Mouse (Mus musculus): Measurements from ENCODE around the gene Spi1. TPM values are rescaled to one million over a fixed set of nuclear protein-coding genes. Genes with fewer than 3 reads are reported as not detected.

Spi1 gene
- polyA plus RNA-seq, 2 experiments, result 15.6 to 20.5 TPM

DNA sequence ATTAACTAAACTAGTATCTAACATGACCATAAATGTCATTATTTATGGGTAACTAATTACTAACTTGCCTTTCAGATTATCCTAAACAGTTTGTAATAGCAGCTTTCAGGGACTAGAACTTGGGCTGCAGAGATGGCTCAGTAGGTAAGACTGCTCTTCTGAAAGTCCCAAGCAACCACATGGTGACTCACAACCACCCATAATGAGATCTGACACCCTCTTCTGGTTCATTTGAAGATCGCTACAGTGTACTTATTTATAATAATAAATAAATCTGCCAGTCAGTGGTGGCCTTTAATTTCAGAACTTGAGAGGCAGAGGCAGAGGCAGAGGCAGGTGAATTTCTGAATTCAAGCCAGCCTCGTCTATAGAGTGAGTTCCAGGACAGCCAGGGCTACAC lies 29.4 kb upstream of the Spi1 start:
- no peaks in the 10 kb centered on the region for H3K9me3 ChIP-seq (ENCODE audit: control insufficient read depth, low read length)
- H3K27me3 ChIP-seq (ENCODE audit: control insufficient read depth, insufficient read depth, low read length), result no peaks in the 10 kb centered on the region
- peaks cover 26% of the 10 kb centered on the region for H3K36me3 ChIP-seq (replicated peaks; ENCODE audit: control insufficient read depth, insufficient read depth, low read depth)
- no peak overlapping the region for H3K27ac ChIP-seq
- ATAC-seq (ENCODE audit: insufficient read depth) (no peak), DNase-seq (ENCODE audit: low read depth in 3 of 3, low spot score in 3 of 3) (no peak)
- H3K4me2 ChIP-seq (ENCODE audit: low read depth), result peak overlapping the region; percentile 74
- 32% methylated on average over 2 of the region's 2 CpGs for WGBS (ENCODE audit: insufficient replicate concordance)
- H3K9ac ChIP-seq (replicated peaks), result no peak overlapping the region
- H3K4me1 ChIP-seq (replicated peaks; ENCODE audit: control insufficient read depth in 2 of 2, insufficient read depth in 2 of 2, low read length in 1 of 2), result peaks cover 6 to 18% of the 10 kb centered on the region in 2 experiments
- H3K4me3 ChIP-seq (ENCODE audit: insufficient read depth in 1 of 2, low read depth in 2 of 2, low read length in 2 of 2), result peak overlapping the region in 1 of 2 experiments; percentile 81; a peak in 1 of 4 replicates
- TF ChIP-seq CTCF (IDR thresholded peaks at IDR 0.05; ENCODE audit: low read depth) (no peak; the same call in 1 of the 2 replicates), EP300 (IDR thresholded peaks at IDR 0.05; ENCODE audit: low read depth) (no peak)

DNA sequence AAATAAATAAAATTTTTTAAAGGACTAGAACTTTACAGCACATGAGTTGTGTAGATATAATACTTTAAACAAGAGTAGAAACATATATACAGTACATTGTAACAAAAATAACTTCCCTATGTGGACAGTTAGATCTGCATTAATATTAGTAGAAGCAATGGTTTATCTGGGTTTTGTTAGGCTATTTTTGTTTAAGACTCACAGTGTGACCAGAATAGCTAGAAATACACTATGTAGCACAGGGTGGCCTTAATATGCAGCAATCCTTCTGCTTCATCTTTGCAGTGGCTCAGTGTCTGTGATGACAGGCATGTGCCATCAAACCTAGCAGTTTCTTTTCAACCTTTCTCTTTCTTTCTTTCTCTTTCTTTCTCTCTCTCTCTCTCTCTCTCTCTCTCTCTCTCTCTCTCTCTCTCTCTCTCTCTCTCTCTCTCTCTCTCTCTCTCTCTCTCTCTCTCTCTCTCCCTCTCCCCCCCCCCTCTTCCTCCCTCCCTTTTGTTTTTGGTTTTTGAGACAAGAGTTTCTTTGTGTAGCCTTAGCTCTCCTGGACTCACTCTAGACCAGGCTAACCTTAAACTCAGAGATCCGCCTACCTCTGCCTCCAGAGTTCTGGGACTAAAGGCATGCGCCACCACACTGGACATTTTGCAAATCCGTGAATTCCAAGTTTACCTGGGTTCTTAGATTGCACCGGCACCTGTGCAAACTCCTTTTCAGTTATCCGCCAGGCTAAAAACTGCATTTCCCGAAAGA lies 28.8 kb upstream of the Spi1 start:
- H3K4me2 ChIP-seq (ENCODE audit: low read depth), result peak overlapping the region; percentile 74
- 1% methylated on average over 6 of the region's 6 CpGs for WGBS (ENCODE audit: insufficient replicate concordance)
- peaks cover 6 to 18% of the 10 kb centered on the region in 2 experiments for H3K4me1 ChIP-seq (replicated peaks; ENCODE audit: control insufficient read depth in 2 of 2, insufficient read depth in 2 of 2, low read length in 1 of 2)
- peaks cover 30% of the 10 kb centered on the region for H3K36me3 ChIP-seq (replicated peaks; ENCODE audit: control insufficient read depth, insufficient read depth, low read depth)
- no peaks in the 10 kb centered on the region for H3K9me3 ChIP-seq (ENCODE audit: control insufficient read depth, low read length)
- peak overlapping the region; percentile 90 for H3K9ac ChIP-seq (replicated peaks)
- ATAC-seq (ENCODE audit: insufficient read depth), result peak; percentile 21; the same call in 1 of the 2 replicates
- TF ChIP-seq CTCF (IDR thresholded peaks at IDR 0.05; ENCODE audit: low read depth), result no peak
- TF ChIP-seq EP300 (IDR thresholded peaks at IDR 0.05; ENCODE audit: low read depth), result no peak
- no peaks in the 10 kb centered on the region for H3K27me3 ChIP-seq (ENCODE audit: control insufficient read depth, insufficient read depth, low read length)
- H3K27ac ChIP-seq, result peak overlapping the region; percentile 62
- H3K4me3 ChIP-seq (ENCODE audit: insufficient read depth in 1 of 2, low read depth in 2 of 2, low read length in 2 of 2), result peak overlapping the region; percentile 81 to 93
- DNase-seq (ENCODE audit: low read depth in 3 of 3, low spot score in 3 of 3), result no peak

DNA sequence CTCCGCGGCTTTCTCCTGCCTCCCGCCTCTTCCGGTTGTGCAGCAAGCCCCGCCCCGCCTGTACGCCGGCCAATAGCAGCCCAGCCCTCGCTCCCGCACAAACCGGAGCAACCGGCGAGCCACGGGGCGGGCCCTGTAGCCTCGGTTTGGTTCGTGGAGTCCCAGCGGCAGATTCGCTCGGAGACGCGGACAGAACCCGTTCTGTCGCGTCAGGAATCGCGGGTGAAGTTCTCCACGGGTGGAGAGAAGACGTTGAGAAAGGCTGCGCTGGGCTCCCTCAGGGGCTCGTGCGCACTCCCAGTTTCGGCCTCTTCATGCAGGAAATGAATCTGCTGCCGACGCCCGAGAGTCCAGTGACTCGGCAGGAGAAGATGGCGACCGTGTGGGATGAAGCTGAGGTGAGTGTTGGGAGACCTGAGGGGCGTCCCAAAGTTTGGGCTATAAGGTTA lies 28.2 kb upstream of the Spi1 start, which contains the start of gene Psmc3:
Gene Psmc3 (plus strand): TSS at position 76 of the 449 bp plus-strand sequence.
- Histone ChIP-seq H3K9me3 (ENCODE audit: control insufficient read depth, low read length) (no peaks in the 10 kb centered on the region), H3K36me3 (replicated peaks; ENCODE audit: control insufficient read depth, insufficient read depth, low read depth) (peaks cover 36% of the 10 kb centered on the region), H3K4me1 (replicated peaks; ENCODE audit: control insufficient read depth in 2 of 2, insufficient read depth in 2 of 2, low read length in 1 of 2) (peaks cover 6 to 18% of the 10 kb centered on the region in 2 experiments), H3K4me3 (ENCODE audit: insufficient read depth in 1 of 2, low read depth in 2 of 2, low read length in 2 of 2) (peak within 1 kb of the TSS; percentile 81 to 96), H3K27ac (peak within 1 kb of the TSS; percentile 62), H3K4me2 (ENCODE audit: low read depth) (peak within 1 kb of the TSS; percentile 97), H3K9ac (replicated peaks) (peak within 1 kb of the TSS; percentile 90), H3K27me3 (ENCODE audit: control insufficient read depth, insufficient read depth, low read length) (no peaks in the 10 kb centered on the region)
- TF ChIP-seq CTCF (IDR thresholded peaks at IDR 0.05; ENCODE audit: low read depth), result no peak
- no peak for TF ChIP-seq EP300 (IDR thresholded peaks at IDR 0.05; ENCODE audit: low read depth)
- DNase-seq (ENCODE audit: low read depth in 3 of 3, low spot score in 3 of 3) (peak; percentile 86 to 88 (median 87)), ATAC-seq (ENCODE audit: insufficient read depth) (peak; percentile 99)
- WGBS (ENCODE audit: insufficient replicate concordance), result under 1% methylated on average over 40 of the region's 40 CpGs

DNA sequence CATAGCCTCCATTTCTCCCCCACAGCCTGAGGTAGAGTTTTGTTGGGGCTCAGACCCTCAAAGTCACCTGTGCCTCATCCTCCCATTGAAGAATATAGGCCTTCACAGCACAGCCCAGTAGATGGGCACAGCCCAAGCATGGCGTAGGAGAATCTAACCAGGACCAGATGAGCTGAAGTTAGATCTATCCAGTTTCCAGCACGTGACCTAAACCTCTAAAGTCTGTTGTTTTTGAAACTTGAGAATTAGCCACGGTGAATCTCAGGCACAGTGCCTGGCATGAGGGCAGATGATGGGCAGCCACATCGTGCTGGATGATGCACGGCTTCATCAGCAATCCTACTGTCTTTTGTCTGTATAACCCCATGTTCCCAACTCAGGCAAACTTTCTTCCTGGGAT lies 23.8 kb upstream of the Spi1 start:
- Histone ChIP-seq H3K4me2 (ENCODE audit: low read depth) (no peak overlapping the region), H3K36me3 (replicated peaks; ENCODE audit: control insufficient read depth, insufficient read depth, low read depth) (peaks cover 68% of the 10 kb centered on the region), H3K27ac (no peak overlapping the region), H3K27me3 (ENCODE audit: control insufficient read depth, insufficient read depth, low read length) (no peaks in the 10 kb centered on the region), H3K4me1 (replicated peaks; ENCODE audit: control insufficient read depth in 2 of 2, insufficient read depth in 2 of 2, low read length in 1 of 2) (peaks cover 23 to 26% of the 10 kb centered on the region in 2 experiments), H3K9ac (replicated peaks) (no peak overlapping the region), H3K9me3 (ENCODE audit: control insufficient read depth, low read length) (no peaks in the 10 kb centered on the region), H3K4me3 (ENCODE audit: insufficient read depth in 1 of 2, low read depth in 2 of 2, low read length in 2 of 2) (no peak overlapping the region)
- WGBS (ENCODE audit: insufficient replicate concordance), result 86% methylated on average over 5 of the region's 5 CpGs
- ATAC-seq (ENCODE audit: insufficient read depth) (no peak), DNase-seq (ENCODE audit: low read depth in 3 of 3, low spot score in 3 of 3) (no peak)
- TF ChIP-seq CTCF (IDR thresholded peaks at IDR 0.05; ENCODE audit: low read depth), result no peak
- no peak for TF ChIP-seq EP300 (IDR thresholded peaks at IDR 0.05; ENCODE audit: low read depth)

DNA sequence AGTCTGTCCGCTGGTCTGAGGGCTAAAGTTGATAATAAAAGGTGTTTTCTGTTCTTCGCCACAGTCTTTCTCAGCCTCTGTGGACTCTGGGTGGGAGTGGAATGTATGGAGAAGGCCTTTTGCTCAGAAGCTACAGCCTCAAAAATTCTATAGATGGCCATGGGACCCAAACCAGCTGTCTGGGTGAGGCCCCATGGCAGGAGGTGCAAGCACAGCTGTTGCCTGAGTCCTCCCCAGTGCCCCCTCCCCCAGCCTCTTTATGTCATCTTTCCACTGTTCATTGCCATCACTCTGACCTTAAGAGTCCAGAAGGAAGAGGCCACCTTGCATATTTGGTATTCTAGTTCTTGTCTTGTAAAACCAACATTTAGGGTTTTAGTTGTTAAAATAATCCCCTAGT lies 22.8 kb upstream of the Spi1 start:
- peaks cover 23 to 26% of the 10 kb centered on the region in 2 experiments for H3K4me1 ChIP-seq (replicated peaks; ENCODE audit: control insufficient read depth in 2 of 2, insufficient read depth in 2 of 2, low read length in 1 of 2)
- H3K9me3 ChIP-seq (ENCODE audit: control insufficient read depth, low read length), result no peaks in the 10 kb centered on the region
- peaks cover 75% of the 10 kb centered on the region for H3K36me3 ChIP-seq (replicated peaks; ENCODE audit: control insufficient read depth, insufficient read depth, low read depth)
- no peak overlapping the region for H3K4me2 ChIP-seq (ENCODE audit: low read depth)
- no peak overlapping the region for H3K4me3 ChIP-seq (ENCODE audit: insufficient read depth in 1 of 2, low read depth in 2 of 2, low read length in 2 of 2)
- 91% methylated on average over 2 of the region's 2 CpGs for WGBS (ENCODE audit: insufficient replicate concordance)
- DNase-seq (ENCODE audit: low read depth in 3 of 3, low spot score in 3 of 3), result no peak
- no peak overlapping the region for H3K27ac ChIP-seq
- TF ChIP-seq CTCF (IDR thresholded peaks at IDR 0.05; ENCODE audit: low read depth) (no peak), EP300 (IDR thresholded peaks at IDR 0.05; ENCODE audit: low read depth) (no peak)
- H3K9ac ChIP-seq (replicated peaks), result no peak overlapping the region
- no peak for ATAC-seq (ENCODE audit: insufficient read depth)
- no peaks in the 10 kb centered on the region for H3K27me3 ChIP-seq (ENCODE audit: control insufficient read depth, insufficient read depth, low read length)
